Mouse (Mus musculus) bone marrow, adult 2 months (tissue): Measurements from ENCODE around the gene Apom. TPM values are rescaled to one million over a fixed set of nuclear protein-coding genes. Genes with fewer than 3 reads are reported as not detected.

Experiments
- H3K27ac ChIP-seq: fragments of 200-500 bp; 2 replicates; pipeline ENCODE4 v1.5.1; 2012; ENCODE audit warnings: low read depth, mild to moderate bottlenecking, control low read depth, inconsistent platforms, low read length; ENCODE audit not compliant: control insufficient read depth, poor library complexity, insufficient read depth
- H3K4me1 ChIP-seq: fragments of 200-500 bp; 2 replicates; pipeline ENCODE4 v1.6.1; 2011; ENCODE audit warnings: low read length; ENCODE audit not compliant: control insufficient read depth, insufficient read depth
- H3K4me3 ChIP-seq: fragments of 200-500 bp; replicated peaks from 2 replicates; pipeline ENCODE3; 2011; ENCODE audit warnings: mild to moderate bottlenecking, low read depth, low read length, control low read depth; ENCODE audit not compliant: control insufficient read depth
- CTCF ChIP-seq: fragments of 200-500 bp; IDR thresholded peaks from 2 replicates; pipeline ENCODE4 v1.5.1; 2011; ENCODE audit warnings: low read length, control low read depth; ENCODE audit not compliant: control insufficient read depth, insufficient read depth
- POLR2A ChIP-seq: fragments of 200-500 bp; IDR thresholded peaks from 2 replicates; pipeline ENCODE4 v1.6.1; 2011; ENCODE audit warnings: low read depth, mild to moderate bottlenecking, control low read depth, low read length, borderline replicate concordance; ENCODE audit not compliant: control insufficient read depth
- WGBS: fragments of 180-500 bp; shearing (Covaris S2); methylation state at CpG from one replicate; pipeline ENCODE4 v1.1.7; 2018; 5-methylcytosine and 5-hydroxymethylcytosine counted together
- polyA plus RNA-seq: library from polyadenylated mRNA; stranded (reverse); fragments of >200 nt; gene quantifications from 2 replicates; pipeline ENCODE4 v1.2.4, GENCODE M21; 2011; ENCODE audit warnings: low replicate concordance; ENCODE audit not compliant: missing spikeins, insufficient read depth, insufficient read length

The Apom gene
- polyA plus RNA-seq: 6.0 TPM in 1 of 2 replicates, not detected in the other

GRCm38 (mm10) chr17:35131500-35132173, at the start of gene Apom:
Apom (minus strand) TSS chr17:35132050.
- no peak for TF ChIP-seq CTCF
- TF ChIP-seq POLR2A: no peak
- Histone ChIP-seq H3K4me1 (no peaks in the 10 kb centered on the region; the same call in 1 of the 2 replicates), H3K4me3 (no peak within 1 kb of the TSS), H3K27ac (no peak within 1 kb of the TSS)
- 81% methylated on average over 15 of the region's 15 CpGs for WGBS

GRCm38 (mm10) chr17:35180093-35180492, 48.2 kb upstream of the Apom start:
- WGBS: 79% methylated on average over 5 of the region's 5 CpGs
- Histone ChIP-seq H3K27ac (no peak overlapping the region), H3K4me3 (no peak overlapping the region), H3K4me1 (peaks cover 1% of the 10 kb centered on the region)
- TF ChIP-seq CTCF: no peak

- Histone ChIP-seq H3K4me3 (no peak overlapping the region), H3K27ac (no peak overlapping the region), H3K4me1 (peaks cover 2% of the 10 kb centered on the region; the same call in 1 of the 2 replicates)
- TF ChIP-seq POLR2A (no peak), CTCF (peak; percentile 96)
- 7% methylated on average over 5 of the region's 5 CpGs for WGBS
Observed at GRCm38 (mm10) chr17:35178528-35178927, 46.7 kb upstream of the Apom start.

GRCm38 (mm10) chr17:35175968-35176367, 44.1 kb upstream of the Apom start, which contains the start of gene Aif1:
Aif1 (minus strand) TSS chr17:35176068.
- Histone ChIP-seq H3K27ac (no peak within 1 kb of the TSS), H3K4me3 (no peak within 1 kb of the TSS), H3K4me1 (peaks cover 4% of the 10 kb centered on the region)
- TF ChIP-seq POLR2A (no peak), CTCF (no peak)
- WGBS: 79% methylated on average over 2 of the region's 2 CpGs

GRCm38 (mm10) chr17:35175382-35175781, 43.5 kb upstream of the Apom start:
- Histone ChIP-seq H3K27ac (no peak overlapping the region), H3K4me3 (no peak overlapping the region), H3K4me1 (peaks cover 4% of the 10 kb centered on the region)
- no peak for TF ChIP-seq POLR2A
- no peak for TF ChIP-seq CTCF
- WGBS: 62% methylated on average over 6 of the region's 6 CpGs

GRCm38 (mm10) chr17:35174201-35174977, 42.5 kb upstream of the Apom start:
- peaks cover 4% of the 10 kb centered on the region for H3K4me1 ChIP-seq
- no peak overlapping the region for H3K27ac ChIP-seq
- TF ChIP-seq CTCF (no peak), POLR2A (no peak)
- H3K4me3 ChIP-seq: no peak overlapping the region
- WGBS: 44% methylated on average over 8 of the region's 8 CpGs

- WGBS: 56% methylated on average over 3 of the region's 3 CpGs
- TF ChIP-seq CTCF (no peak), POLR2A (no peak)
- peaks cover 4% of the 10 kb centered on the region for H3K4me1 ChIP-seq
- H3K4me3 ChIP-seq: no peak overlapping the region
- peak overlapping the region; percentile 72 for H3K27ac ChIP-seq
Observed at GRCm38 (mm10) chr17:35173329-35173728, 41.5 kb upstream of the Apom start.

- no peak overlapping the region for H3K4me3 ChIP-seq
- peaks cover 4% of the 10 kb centered on the region for H3K4me1 ChIP-seq
- 47% methylated on average over 11 of the region's 11 CpGs for WGBS
- TF ChIP-seq POLR2A (no peak), CTCF (no peak)
- H3K27ac ChIP-seq: peak overlapping the region; percentile 72
Observed at GRCm38 (mm10) chr17:35172445-35173234, 40.8 kb upstream of the Apom start.
